ENCODE assay signal across 10 mouse cellular contexts in genomic region chr2:172430609-172431008, GRCm38 (mm10). TPM values are rescaled to one million over a fixed set of nuclear protein-coding genes. Genes with fewer than 3 reads are reported as not detected.
DNase-seq lines count a peak whose midpoint lies in the region; ATAC-seq and TF ChIP-seq lines count a peak whose summit lies in the region.
"Had no signal": no experiment of that assay in that cellular context is flagged by ENCODE, and none has a peak within 500 bp of the region (broad histone marks: within the 10 kb centered on the region; RNA-seq: fewer than 3 reads in every experiment).

No protein-coding gene starts in this region.

- H3K27ac ChIP-seq in kidney, embryonic 14.5 days (ENCODE audit: low read depth, low read length), result no peak overlapping the region
- H3K27ac ChIP-seq in heart, embryonic 15.5 days, result peak overlapping the region; percentile 74
- H3K27ac ChIP-seq in liver, embryonic 14.5 days, result no peak overlapping the region
- H3K27ac ChIP-seq: embryonic facial prominence, embryonic 12.5 days had no signal

- H3K27me3 ChIP-seq in kidney, embryonic 14.5 days (ENCODE audit: control insufficient read depth, insufficient read depth, low read length), result no peaks in the 10 kb centered on the region
- no peaks in the 10 kb centered on the region for H3K27me3 ChIP-seq in heart, embryonic 15.5 days
- H3K27me3 ChIP-seq in liver, embryonic 14.5 days (ENCODE audit: control insufficient read depth, insufficient read depth, low read length), result no peaks in the 10 kb centered on the region
- H3K27me3 ChIP-seq: embryonic facial prominence, embryonic 12.5 days had no signal

- no peak for TF ChIP-seq CTCF in liver, embryonic 14.5 days (IDR thresholded peaks at IDR 0.05; ENCODE audit: low read depth)

- no peak overlapping the region for H3K4me2 ChIP-seq in kidney, embryonic 14.5 days (replicated peaks; ENCODE audit: low read depth, low read length)
- H3K4me2 ChIP-seq in heart, embryonic 15.5 days, result no peak overlapping the region
- no peak overlapping the region for H3K4me2 ChIP-seq in liver, embryonic 14.5 days (ENCODE audit: low read depth)
- H3K4me2 ChIP-seq: embryonic facial prominence, embryonic 12.5 days had no signal

- no peaks in the 10 kb centered on the region for H3K4me1 ChIP-seq in kidney, embryonic 14.5 days (ENCODE audit: control insufficient read depth, insufficient read depth, low read length)
- H3K4me1 ChIP-seq in heart, embryonic 15.5 days (replicated peaks), result peaks cover 18% of the 10 kb centered on the region
- no peaks in the 10 kb centered on the region for H3K4me1 ChIP-seq in liver, embryonic 14.5 days (replicated peaks; ENCODE audit: control insufficient read depth in 2 of 2, insufficient read depth in 2 of 2, low read length in 1 of 2)
- H3K4me1 ChIP-seq: embryonic facial prominence, embryonic 12.5 days had no signal

- no peak overlapping the region for H3K9ac ChIP-seq in kidney, embryonic 14.5 days (ENCODE audit: low read depth, low read length)
- no peak overlapping the region for H3K9ac ChIP-seq in heart, embryonic 15.5 days
- H3K9ac ChIP-seq in liver, embryonic 14.5 days (replicated peaks), result no peak overlapping the region
- H3K9ac ChIP-seq: embryonic facial prominence, embryonic 12.5 days had no signal

- no peak overlapping the region for H3K4me3 ChIP-seq in kidney, embryonic 14.5 days (ENCODE audit: low read length)
- H3K4me3 ChIP-seq in heart, embryonic 15.5 days, result no peak overlapping the region
- H3K4me3 ChIP-seq in liver, embryonic 14.5 days (ENCODE audit: insufficient read depth in 1 of 2, low read depth in 2 of 2, low read length in 2 of 2), result no peak overlapping the region
- H3K4me3 ChIP-seq: embryonic facial prominence, embryonic 12.5 days had no signal

- H3K36me3 ChIP-seq in kidney, embryonic 14.5 days (ENCODE audit: control insufficient read depth, insufficient read depth, low read length), result no peaks in the 10 kb centered on the region
- no peaks in the 10 kb centered on the region for H3K36me3 ChIP-seq in heart, embryonic 15.5 days
- H3K36me3 ChIP-seq in liver, embryonic 14.5 days (replicated peaks; ENCODE audit: control insufficient read depth, insufficient read depth, low read depth), result no peaks in the 10 kb centered on the region
- H3K36me3 ChIP-seq: embryonic facial prominence, embryonic 12.5 days had no signal

- peak; percentile 49; the same call in 1 of the 2 replicates for ATAC-seq in kidney, embryonic 14.5 days (ENCODE audit: low FRiP score, low TSS enrichment)
- ATAC-seq in heart, embryonic 15.5 days (replicated peaks; ENCODE audit: insufficient number of reproducible peaks, insufficient read depth, low FRiP score, low read depth), result peak; percentile 95
- ATAC-seq in liver, embryonic 14.5 days (ENCODE audit: insufficient read depth), result peak; percentile 48; the same call in 1 of the 2 replicates

- no peak for TF ChIP-seq EP300 in liver, embryonic 14.5 days (IDR thresholded peaks at IDR 0.05; ENCODE audit: low read depth)

- 63% methylated on average over 1 of the region's 1 CpGs for WGBS in kidney, embryonic 14.5 days
- 21% methylated on average over 1 of the region's 1 CpGs for WGBS in heart, embryonic 15.5 days
- WGBS in liver, embryonic 14.5 days (ENCODE audit: insufficient replicate concordance), result 39% methylated on average over 1 of the region's 1 CpGs

- no peaks in the 10 kb centered on the region for H3K9me3 ChIP-seq in kidney, embryonic 14.5 days (ENCODE audit: control insufficient read depth, low read length)
- H3K9me3 ChIP-seq in heart, embryonic 15.5 days (replicated peaks), result no peaks in the 10 kb centered on the region
- H3K9me3 ChIP-seq in liver, embryonic 14.5 days (ENCODE audit: control insufficient read depth, low read length), result no peaks in the 10 kb centered on the region
- H3K9me3 ChIP-seq: embryonic facial prominence, embryonic 12.5 days had no signal

- no peak for DNase-seq in kidney, adult 11 months
- DNase-seq in MN1 (ENCODE audit: low spot score), result peak; percentile 83
- no peak for DNase-seq in liver, embryonic 14.5 days (ENCODE audit: low read depth in 3 of 3, low spot score in 3 of 3)
- no peak for DNase-seq in cerebellum, adult 18-20 months
- no peak for DNase-seq in layer of hippocampus, postnatal 14 days (ENCODE audit: low spot score in 2 of 2)
- DNase-seq in left cerebral cortex, adult 9 months (ENCODE audit: low spot score in 2 of 2), result no peak

RNA-seq across cellular contexts. Expression of gene Rtf2, which starts 9.7 kb away (rescaled TPM):
- polyA plus RNA-seq in kidney, embryonic 14.5 days (2014; fragmentation: Nextera tagmentation; extraction: Ambion mirVana), result 64.0 and 74.4 TPM in 2 replicates
- polyA plus RNA-seq in heart, embryonic 15.5 days (2015; fragmentation: Nextera tagmentation; extraction: Ambion mirVana), result 44.5 and 52.2 TPM in 2 replicates
- polyA plus RNA-seq in liver, embryonic 14.5 days (2012; rRNA removed), result 17.7 and 22.5 TPM in 2 replicates
- polyA plus RNA-seq in liver, embryonic 14.5 days (2014; fragmentation: Nextera tagmentation; extraction: Ambion mirVana), result 39.7 and 42.4 TPM in 2 replicates
- total RNA-seq in layer of hippocampus, postnatal 14 days (2021), result 10 to 100 TPM; 63.3 to 63.6 TPM

RNA-seq across cellular contexts. Expression of gene Gcnt7, which starts 27.8 kb away (rescaled TPM):
- polyA plus RNA-seq in kidney, embryonic 14.5 days (2014; fragmentation: Nextera tagmentation; extraction: Ambion mirVana), result 0.77 and 1.0 TPM in 2 replicates
- 0.71 and 0.79 TPM in 2 replicates for polyA plus RNA-seq in heart, embryonic 15.5 days (2015; fragmentation: Nextera tagmentation; extraction: Ambion mirVana)
- polyA plus RNA-seq in liver, embryonic 14.5 days (2012; rRNA removed), result not detected in 2 replicates
- polyA plus RNA-seq in liver, embryonic 14.5 days (2014; fragmentation: Nextera tagmentation; extraction: Ambion mirVana), result 0.24 and 0.42 TPM in 2 replicates
- not detected for total RNA-seq in layer of hippocampus, postnatal 14 days (2021)

RNA-seq across cellular contexts. Expression of gene Cass4, which starts 37.0 kb away (rescaled TPM):
- 0.19 and 0.57 TPM in 2 replicates for polyA plus RNA-seq in kidney, embryonic 14.5 days (2014; fragmentation: Nextera tagmentation; extraction: Ambion mirVana)
- polyA plus RNA-seq in heart, embryonic 15.5 days (2015; fragmentation: Nextera tagmentation; extraction: Ambion mirVana), result 0.26 and 0.91 TPM in 2 replicates
- 0.30 and 0.45 TPM in 2 replicates for polyA plus RNA-seq in liver, embryonic 14.5 days (2012; rRNA removed)
- 0.75 and 0.76 TPM in 2 replicates for polyA plus RNA-seq in liver, embryonic 14.5 days (2014; fragmentation: Nextera tagmentation; extraction: Ambion mirVana)
- total RNA-seq in layer of hippocampus, postnatal 14 days (2021), result under 1 TPM; 0.51 to 0.64 TPM

RNA-seq across cellular contexts. Expression of gene Fam209, which starts 41.7 kb away (rescaled TPM):
- 0.40 TPM in 1 of 2 replicates, not detected in the other for polyA plus RNA-seq in kidney, embryonic 14.5 days (2014; fragmentation: Nextera tagmentation; extraction: Ambion mirVana)
- polyA plus RNA-seq in heart, embryonic 15.5 days (2015; fragmentation: Nextera tagmentation; extraction: Ambion mirVana), result 0.22 TPM in 1 of 2 replicates, not detected in the other
- polyA plus RNA-seq in liver, embryonic 14.5 days (2012; rRNA removed), result 0.08 and 0.12 TPM in 2 replicates
- polyA plus RNA-seq in liver, embryonic 14.5 days (2014; fragmentation: Nextera tagmentation; extraction: Ambion mirVana), result not detected in 2 replicates
- total RNA-seq in layer of hippocampus, postnatal 14 days (2021), result under 1 TPM; 0.51 to 0.79 TPM
- polyA plus RNA-seq: limb, embryonic 11.5 days had no signal
